Mouse (Mus musculus): ENCODE data around the gene Il17rd. TPM values are rescaled to one million over a fixed set of nuclear protein-coding genes. Genes with fewer than 3 reads are reported as not detected.

The Il17rd gene
- total and polyA plus RNA-seq, 3 experiments: 2.1 to 4.5 (median 3.2) TPM

DNA sequence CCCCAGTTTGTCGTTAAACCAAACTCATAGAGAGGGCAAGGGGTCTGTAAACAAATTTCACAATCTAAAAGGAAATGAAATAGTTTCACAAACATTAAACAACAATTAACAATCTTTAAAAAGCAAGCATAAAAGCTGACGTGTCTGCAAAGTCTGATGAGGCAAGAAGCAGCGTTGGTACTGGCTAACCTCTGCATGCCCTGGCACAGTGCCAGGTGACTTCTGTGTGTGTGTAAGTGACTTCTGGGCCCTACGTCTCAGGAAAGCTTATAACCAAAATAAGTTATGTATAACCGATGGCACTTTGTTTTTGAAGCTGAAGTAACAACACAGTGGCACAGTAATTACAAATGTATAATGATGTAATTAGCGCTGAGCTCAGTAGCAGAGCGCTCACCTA, 33.8 kb upstream of the Il17rd start:
- no peaks in the 10 kb centered on the region for H3K4me1 ChIP-seq (ENCODE audit: control insufficient read depth, insufficient read depth, low read length)
- H3K27ac ChIP-seq: no peak overlapping the region
- no peak overlapping the region for H3K9ac ChIP-seq (ENCODE audit: low read depth, low read length)
- H3K79me2 ChIP-seq (replicated peaks; ENCODE audit: control insufficient read depth, insufficient read depth, low read length): no peaks in the 10 kb centered on the region
- intact Hi-C loops (cut with DNase I): no loop called here
- H3K4me3 ChIP-seq: no peak overlapping the region
- TF ChIP-seq POLR2A (IDR thresholded peaks at IDR 0.05; ENCODE audit: insufficient read depth, low read depth, low read length): no peak
- TF ChIP-seq CTCF (IDR thresholded peaks at IDR 0.05): no peak
- no peak for TF ChIP-seq EP300 (IDR thresholded peaks at IDR 0.05; ENCODE audit: insufficient read depth, low read depth, low read length)
- H3K27me3 ChIP-seq (ENCODE audit: control insufficient read depth, insufficient read depth, low read length): no peaks in the 10 kb centered on the region
- no peaks in the 10 kb centered on the region for H3K36me3 ChIP-seq (ENCODE audit: control insufficient read depth, insufficient read depth, low read length)
- WGBS: 67% methylated on average over 7 of the region's 7 CpGs
- DNase-seq: no peak

DNA sequence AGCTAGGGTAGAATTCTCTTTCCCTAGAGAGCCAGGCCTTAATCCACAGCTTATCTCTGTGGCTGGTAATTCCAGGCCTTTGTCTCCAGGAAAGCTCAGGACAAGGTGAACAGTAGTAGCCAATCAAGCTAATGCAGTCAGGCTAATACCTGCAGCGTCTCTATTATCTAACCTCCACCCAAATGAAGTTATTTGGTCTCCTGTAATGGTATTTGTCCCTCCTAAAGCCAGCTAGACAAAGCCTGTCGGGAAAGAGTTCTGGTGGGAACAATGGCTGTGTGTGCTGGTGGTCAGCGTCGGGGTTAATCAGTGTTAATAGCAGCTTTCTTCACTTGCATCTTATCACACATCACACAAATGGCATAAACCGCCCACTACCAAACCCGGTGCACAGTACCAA, 32.8 kb upstream of the Il17rd start:
- Histone ChIP-seq H3K9ac (ENCODE audit: low read depth, low read length) (no peak overlapping the region), H3K27me3 (ENCODE audit: control insufficient read depth, insufficient read depth, low read length) (no peaks in the 10 kb centered on the region), H3K4me1 (ENCODE audit: control insufficient read depth, insufficient read depth, low read length) (no peaks in the 10 kb centered on the region), H3K79me2 (replicated peaks; ENCODE audit: control insufficient read depth, insufficient read depth, low read length) (no peaks in the 10 kb centered on the region), H3K4me3 (no peak overlapping the region), H3K27ac (no peak overlapping the region), H3K36me3 (ENCODE audit: control insufficient read depth, insufficient read depth, low read length) (no peaks in the 10 kb centered on the region)
- DNase-seq: no peak
- intact Hi-C loops (cut with DNase I): no loop called here
- TF ChIP-seq EP300 (IDR thresholded peaks at IDR 0.05; ENCODE audit: insufficient read depth, low read depth, low read length) (no peak), CTCF (IDR thresholded peaks at IDR 0.05) (no peak), POLR2A (IDR thresholded peaks at IDR 0.05; ENCODE audit: insufficient read depth, low read depth, low read length) (no peak)
- WGBS: 43% methylated on average over 6 of the region's 6 CpGs

DNA sequence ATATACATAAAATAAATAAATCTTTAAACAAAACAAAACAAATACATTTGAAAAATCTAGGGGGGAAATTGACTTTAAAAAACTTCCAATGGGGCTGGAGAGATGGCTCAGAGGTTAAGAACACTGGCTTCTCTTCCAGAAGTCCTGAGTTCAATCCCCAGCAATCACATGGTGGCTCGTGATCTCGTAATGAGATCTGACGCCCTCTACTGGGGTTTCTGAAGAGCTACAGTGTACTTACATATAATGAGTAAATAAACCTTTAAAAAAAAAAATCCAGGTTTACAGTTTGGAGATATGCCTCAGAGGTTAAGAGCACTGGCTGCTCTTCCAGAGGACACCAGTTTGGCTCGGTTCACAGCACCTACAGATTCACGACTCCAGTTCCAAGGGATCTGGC, 27.2 kb upstream of the Il17rd start:
- TF ChIP-seq CTCF (IDR thresholded peaks at IDR 0.05) (no peak), EP300 (IDR thresholded peaks at IDR 0.05; ENCODE audit: insufficient read depth, low read depth, low read length) (no peak), POLR2A (IDR thresholded peaks at IDR 0.05; ENCODE audit: insufficient read depth, low read depth, low read length) (no peak)
- H3K27me3 ChIP-seq (ENCODE audit: control insufficient read depth, insufficient read depth, low read length): no peaks in the 10 kb centered on the region
- no peaks in the 10 kb centered on the region for H3K79me2 ChIP-seq (replicated peaks; ENCODE audit: control insufficient read depth, insufficient read depth, low read length)
- H3K36me3 ChIP-seq (ENCODE audit: control insufficient read depth, insufficient read depth, low read length): no peaks in the 10 kb centered on the region
- no peak overlapping the region for H3K4me3 ChIP-seq
- H3K4me1 ChIP-seq (ENCODE audit: control insufficient read depth, insufficient read depth, low read length): no peaks in the 10 kb centered on the region
- intact Hi-C loops (cut with DNase I): no loop called here
- H3K9ac ChIP-seq (ENCODE audit: low read depth, low read length): no peak overlapping the region
- DNase-seq: no peak
- WGBS: 75% methylated on average over 5 of the region's 5 CpGs
- H3K27ac ChIP-seq: no peak overlapping the region

DNA sequence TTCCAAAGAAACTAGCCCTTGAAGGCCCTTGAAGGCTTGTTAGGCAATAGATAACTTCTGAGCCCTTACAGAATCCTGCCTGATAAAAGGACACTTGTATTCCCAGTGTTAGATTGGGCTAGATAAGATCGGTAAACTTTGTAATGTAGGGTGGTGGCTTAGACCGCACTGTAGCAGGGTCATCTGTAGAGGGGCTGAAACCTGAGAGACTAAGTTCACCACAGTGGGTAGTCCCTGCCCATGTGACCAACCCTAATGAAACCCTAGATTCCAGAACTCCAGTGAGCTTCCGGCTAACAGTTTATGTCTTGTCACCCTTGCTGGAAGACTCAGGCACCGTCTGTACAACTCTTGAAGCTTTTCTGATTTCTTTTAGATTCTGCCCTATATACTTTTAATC, 25.1 kb upstream of the Il17rd start:
- 66% methylated on average over 4 of the region's 4 CpGs for WGBS
- intact Hi-C loops (cut with DNase I): no loop called here
- H3K27me3 ChIP-seq (ENCODE audit: control insufficient read depth, insufficient read depth, low read length): no peaks in the 10 kb centered on the region
- H3K36me3 ChIP-seq (ENCODE audit: control insufficient read depth, insufficient read depth, low read length): no peaks in the 10 kb centered on the region
- DNase-seq: no peak
- H3K79me2 ChIP-seq (replicated peaks; ENCODE audit: control insufficient read depth, insufficient read depth, low read length): no peaks in the 10 kb centered on the region
- H3K4me3 ChIP-seq: no peak overlapping the region
- H3K9ac ChIP-seq (ENCODE audit: low read depth, low read length): no peak overlapping the region
- TF ChIP-seq CTCF (IDR thresholded peaks at IDR 0.05) (no peak), POLR2A (IDR thresholded peaks at IDR 0.05; ENCODE audit: insufficient read depth, low read depth, low read length) (no peak), EP300 (IDR thresholded peaks at IDR 0.05; ENCODE audit: insufficient read depth, low read depth, low read length) (no peak)
- H3K27ac ChIP-seq: no peak overlapping the region
- H3K4me1 ChIP-seq (ENCODE audit: control insufficient read depth, insufficient read depth, low read length): no peaks in the 10 kb centered on the region

DNA sequence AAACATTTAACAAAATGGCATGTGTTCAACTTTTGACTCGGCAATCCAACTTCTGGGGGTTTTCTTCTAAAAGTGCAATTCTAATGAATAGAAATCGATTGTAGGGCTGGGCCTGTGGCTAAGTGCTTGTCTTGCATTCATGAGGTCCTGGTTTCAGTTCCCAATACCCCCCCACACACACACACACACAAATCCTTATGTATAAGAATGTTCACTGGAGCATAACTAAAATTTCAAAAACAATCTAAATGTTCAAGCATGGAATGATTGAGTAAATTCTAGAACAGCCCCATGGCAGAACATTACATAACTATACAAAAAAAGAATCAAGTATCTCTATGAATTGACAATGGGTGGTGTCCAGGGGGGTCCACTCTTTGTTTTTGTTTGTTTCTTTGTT, 20.8 kb upstream of the Il17rd start:
- Histone ChIP-seq H3K36me3 (ENCODE audit: control insufficient read depth, insufficient read depth, low read length) (no peaks in the 10 kb centered on the region), H3K4me3 (no peak overlapping the region), H3K27me3 (ENCODE audit: control insufficient read depth, insufficient read depth, low read length) (no peaks in the 10 kb centered on the region), H3K27ac (no peak overlapping the region), H3K9ac (ENCODE audit: low read depth, low read length) (no peak overlapping the region), H3K4me1 (ENCODE audit: control insufficient read depth, insufficient read depth, low read length) (peaks cover 2% of the 10 kb centered on the region), H3K79me2 (replicated peaks; ENCODE audit: control insufficient read depth, insufficient read depth, low read length) (no peaks in the 10 kb centered on the region)
- 91% methylated on average over 2 of the region's 2 CpGs for WGBS
- intact Hi-C loops (cut with DNase I): no loop called here
- DNase-seq: no peak
- no peak for TF ChIP-seq CTCF (IDR thresholded peaks at IDR 0.05)

DNA sequence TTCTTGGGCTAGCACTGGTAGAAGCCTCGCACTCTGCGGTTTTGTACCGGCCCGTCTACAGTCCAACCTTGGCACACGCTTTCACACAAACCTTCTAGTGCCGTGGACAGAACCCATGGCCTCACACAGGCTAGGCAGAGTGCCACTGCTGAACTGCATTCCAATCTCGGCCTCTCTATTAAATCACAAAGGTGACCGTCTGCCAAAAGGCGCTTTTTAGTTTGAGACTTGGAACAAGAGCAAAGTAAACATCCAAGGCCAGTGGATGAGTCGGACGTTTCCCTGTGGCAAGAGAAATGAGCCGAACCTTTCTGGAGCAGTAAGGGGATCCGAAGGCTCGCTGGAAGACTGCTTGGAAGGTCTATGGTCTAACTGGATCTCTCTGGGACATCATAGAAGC, 18.9 kb upstream of the Il17rd start:
- DNase-seq: no peak

More for the DNA sequence above, 18.9 kb upstream of the Il17rd start:
- Histone ChIP-seq H3K9ac (ENCODE audit: low read depth, low read length) (no peak overlapping the region), H3K36me3 (ENCODE audit: control insufficient read depth, insufficient read depth, low read length) (no peaks in the 10 kb centered on the region), H3K79me2 (replicated peaks; ENCODE audit: control insufficient read depth, insufficient read depth, low read length) (no peaks in the 10 kb centered on the region), H3K4me1 (ENCODE audit: control insufficient read depth, insufficient read depth, low read length) (peaks cover 2% of the 10 kb centered on the region), H3K27ac (no peak overlapping the region), H3K4me3 (no peak overlapping the region), H3K27me3 (ENCODE audit: control insufficient read depth, insufficient read depth, low read length) (no peaks in the 10 kb centered on the region)
- WGBS: 56% methylated on average over 14 of the region's 14 CpGs
- intact Hi-C loops (cut with DNase I): no loop called here
- no peak for TF ChIP-seq POLR2A (IDR thresholded peaks at IDR 0.05; ENCODE audit: insufficient read depth, low read depth, low read length)
- TF ChIP-seq EP300 (IDR thresholded peaks at IDR 0.05; ENCODE audit: insufficient read depth, low read depth, low read length): no peak
- no peak for TF ChIP-seq CTCF (IDR thresholded peaks at IDR 0.05)

All from heart, adult 2 months (tissue).